Comparison of ENCODE assay signal across 14 mouse cellular contexts in the genomic region with DNA sequence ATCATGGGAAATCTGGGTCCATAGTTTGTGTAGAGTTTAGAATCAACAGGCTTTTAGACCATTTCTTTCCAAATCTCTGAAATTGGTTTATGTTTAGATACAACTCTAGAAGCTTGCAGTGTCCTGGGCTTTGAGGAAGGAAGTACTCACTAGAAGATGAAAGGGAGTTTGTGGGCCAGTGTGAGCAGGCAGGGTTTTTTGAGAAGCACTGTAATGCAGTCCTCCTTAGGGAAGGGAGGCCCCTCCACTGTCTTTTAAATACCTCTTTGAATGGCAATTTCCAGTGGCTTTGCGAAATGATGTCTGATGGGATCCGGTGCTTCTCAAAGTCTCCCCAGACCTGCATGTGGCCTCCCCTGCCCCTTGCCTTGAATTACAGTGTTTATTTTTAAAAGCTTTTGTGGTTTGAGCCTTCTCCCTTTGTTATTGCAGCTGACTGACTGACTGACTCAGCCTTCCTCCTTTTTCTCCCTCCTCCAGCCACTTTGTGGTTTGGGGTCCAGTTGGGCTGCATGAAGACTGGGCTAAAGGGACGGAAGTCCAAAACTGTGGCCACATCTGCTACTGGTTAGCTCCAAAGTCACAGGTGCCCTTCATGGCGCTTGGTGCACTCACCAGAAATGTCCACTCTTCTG.
DNase-seq lines count a peak whose midpoint lies in the region; ATAC-seq and TF ChIP-seq lines count a peak whose summit lies in the region.
"Had no signal": no experiment of that assay in that cellular context is flagged by ENCODE, and none has a peak within 500 bp of the region (broad histone marks: within the 10 kb centered on the region; RNA-seq: fewer than 3 reads in every experiment).

No protein-coding gene starts in this region.

- ATAC-seq in midbrain, embryonic 15.5 days (replicated peaks) = no peak
- ATAC-seq in embryonic facial prominence, embryonic 14.5 days (ENCODE audit: low read depth) = peak; percentile 44; the same call in 1 of the 2 replicates
- ATAC-seq in limb, embryonic 14.5 days (ENCODE audit: low FRiP score, low read depth) = 0 out of 2 replicates have a peak, but pooled peaks have one; percentile 12

- no peak for TF ChIP-seq CTCF in bone marrow macrophage, adult 2 months (IDR thresholded peaks at IDR 0.05; ENCODE audit: low read depth, low read length)

- 53% methylated on average over 4 of the region's 4 CpGs for WGBS in midbrain, embryonic 10.5 days
- 60% methylated on average over 4 of the region's 4 CpGs for WGBS in midbrain, embryonic 15.5 days
- 27% methylated on average over 4 of the region's 4 CpGs for WGBS in embryonic facial prominence, embryonic 14.5 days
- 39% methylated on average over 4 of the region's 4 CpGs for WGBS in limb, embryonic 14.5 days

- TF ChIP-seq POLR2A in bone marrow macrophage, adult 2 months (IDR thresholded peaks at IDR 0.05; ENCODE audit: borderline replicate concordance, low read depth, low read length) = no peak
- TF ChIP-seq POLR2A in limb, embryonic 14.5 days (IDR thresholded peaks at IDR 0.05; ENCODE audit: borderline replicate concordance, extremely low read depth, insufficient read depth, insufficient read length) = no peak

- no peaks in the 10 kb centered on the region for H3K27me3 ChIP-seq in midbrain, embryonic 10.5 days (ENCODE audit: low read depth, poor library complexity, severe bottlenecking)
- no peaks in the 10 kb centered on the region for H3K27me3 ChIP-seq in midbrain, embryonic 15.5 days (replicated peaks)
- no peaks in the 10 kb centered on the region for H3K27me3 ChIP-seq in embryonic facial prominence, embryonic 14.5 days (replicated peaks; ENCODE audit: control insufficient read depth, insufficient read depth, low read length)
- no peaks in the 10 kb centered on the region for H3K27me3 ChIP-seq in limb, embryonic 14.5 days (ENCODE audit: control insufficient read depth, insufficient read depth, low read length)

- H3K9me3 ChIP-seq in midbrain, embryonic 10.5 days (replicated peaks) = no peaks in the 10 kb centered on the region
- no peaks in the 10 kb centered on the region for H3K9me3 ChIP-seq in midbrain, embryonic 15.5 days
- H3K9me3 ChIP-seq in embryonic facial prominence, embryonic 14.5 days (ENCODE audit: control insufficient read depth, low read length) = no peaks in the 10 kb centered on the region
- no peaks in the 10 kb centered on the region for H3K9me3 ChIP-seq in limb, embryonic 14.5 days (ENCODE audit: control insufficient read depth, low read length)
- H3K9me3 ChIP-seq: heart, embryonic 10.5 days had no signal

- H3K36me3 ChIP-seq in midbrain, embryonic 10.5 days = no peaks in the 10 kb centered on the region
- H3K36me3 ChIP-seq in midbrain, embryonic 15.5 days (replicated peaks) = no peaks in the 10 kb centered on the region
- no peaks in the 10 kb centered on the region for H3K36me3 ChIP-seq in embryonic facial prominence, embryonic 14.5 days (ENCODE audit: control insufficient read depth, insufficient read depth, low read length)
- no peaks in the 10 kb centered on the region for H3K36me3 ChIP-seq in limb, embryonic 14.5 days (ENCODE audit: control insufficient read depth, insufficient read depth, low read length)
- H3K36me3 ChIP-seq: heart, embryonic 10.5 days had no signal

- peak overlapping the region; percentile 55 for H3K27ac ChIP-seq in midbrain, embryonic 10.5 days (replicated peaks)
- no peak overlapping the region for H3K27ac ChIP-seq in midbrain, embryonic 15.5 days
- H3K27ac ChIP-seq in bone marrow macrophage, adult 2 months (ENCODE audit: insufficient read depth, low read depth, low read length) = peak overlapping the region; percentile 92
- H3K27ac ChIP-seq in embryonic facial prominence, embryonic 14.5 days (replicated peaks; ENCODE audit: low read depth, low read length) = no peak overlapping the region
- no peak overlapping the region for H3K27ac ChIP-seq in limb, embryonic 14.5 days (replicated peaks; ENCODE audit: low read depth, low read length)
- H3K27ac ChIP-seq: heart, embryonic 10.5 days; hindbrain, embryonic 14.5 days had no signal

- H3K4me1 ChIP-seq in midbrain, embryonic 10.5 days = peaks cover 26% of the 10 kb centered on the region
- peaks cover 12% of the 10 kb centered on the region for H3K4me1 ChIP-seq in midbrain, embryonic 15.5 days
- peaks cover 25% of the 10 kb centered on the region for H3K4me1 ChIP-seq in bone marrow macrophage, adult 2 months (ENCODE audit: control insufficient read depth, insufficient read depth, low read length)
- peaks cover 24% of the 10 kb centered on the region for H3K4me1 ChIP-seq in embryonic facial prominence, embryonic 14.5 days (ENCODE audit: control insufficient read depth, insufficient read depth, low read length)
- H3K4me1 ChIP-seq in limb, embryonic 14.5 days (ENCODE audit: control insufficient read depth, insufficient read depth, low read length) = peaks cover 17% of the 10 kb centered on the region; the same call in 1 of the 2 replicates

- peak; percentile 20 for DNase-seq in midbrain, embryonic 10.5 days (ENCODE audit: low spot score)
- DNase-seq in embryonic facial prominence, embryonic 14.5 days (ENCODE audit: low spot score) = peak; percentile 68
- no peak for DNase-seq in limb, embryonic 14.5 days (ENCODE audit: low spot score)
- no peak for DNase-seq in layer of hippocampus, postnatal 25 days (ENCODE audit: extremely low spot score in 1 of 2, low spot score in 1 of 2)
- DNase-seq in cerebellum, adult 11 months = no peak
- no peak for DNase-seq in thymus, postnatal 0 days (ENCODE audit: low spot score)
- DNase-seq: cerebellum, adult 18-20 months; gastrocnemius, adult 2 months; kidney, adult 11 months; lung, adult 18-20 months had no signal

- no peak overlapping the region for H3K4me2 ChIP-seq in midbrain, embryonic 15.5 days
- H3K4me2 ChIP-seq in embryonic facial prominence, embryonic 14.5 days (ENCODE audit: low read depth, low read length) = no peak overlapping the region
- H3K4me2 ChIP-seq in limb, embryonic 14.5 days (replicated peaks; ENCODE audit: low read depth, low read length, severe bottlenecking) = no peak overlapping the region
- H3K4me2 ChIP-seq: hindbrain, embryonic 14.5 days had no signal

- H3K9ac ChIP-seq in midbrain, embryonic 15.5 days = no peak overlapping the region
- H3K9ac ChIP-seq in embryonic facial prominence, embryonic 14.5 days (ENCODE audit: low read depth, low read length) = no peak overlapping the region
- no peak overlapping the region for H3K9ac ChIP-seq in limb, embryonic 14.5 days (ENCODE audit: low read depth, low read length, severe bottlenecking)
- H3K9ac ChIP-seq: hindbrain, embryonic 14.5 days had no signal

- no peak overlapping the region for H3K4me3 ChIP-seq in midbrain, embryonic 10.5 days
- no peak overlapping the region for H3K4me3 ChIP-seq in midbrain, embryonic 15.5 days
- no peak overlapping the region for H3K4me3 ChIP-seq in bone marrow macrophage, adult 2 months (ENCODE audit: insufficient read depth, low read length)
- no peak overlapping the region for H3K4me3 ChIP-seq in embryonic facial prominence, embryonic 14.5 days (ENCODE audit: low read depth, low read length)
- no peak overlapping the region for H3K4me3 ChIP-seq in limb, embryonic 14.5 days (replicated peaks; ENCODE audit: low read length)
- H3K4me3 ChIP-seq: gastrocnemius, adult 2 months; heart, embryonic 10.5 days had no signal

Comparison
In these comparisons a context has a peak if more than half of its experiments do, and no peak if none do; other contexts are left out.
1. H3K27ac ChIP-seq: peak in midbrain, embryonic 10.5 days (single experiment) and bone marrow macrophage, adult 2 months (single experiment); none in midbrain, embryonic 15.5 days (single experiment), embryonic facial prominence, embryonic 14.5 days (single experiment) and limb, embryonic 14.5 days (single experiment).
2. DNase-seq: peak in midbrain, embryonic 10.5 days (single experiment) and embryonic facial prominence, embryonic 14.5 days (single experiment); none in limb, embryonic 14.5 days (single experiment), layer of hippocampus, postnatal 25 days (0 of 2), cerebellum, adult 11 months (single experiment) and thymus, postnatal 0 days (single experiment).